Mouse (Mus musculus): ENCODE measurements around the gene Myl10.

DNA sequence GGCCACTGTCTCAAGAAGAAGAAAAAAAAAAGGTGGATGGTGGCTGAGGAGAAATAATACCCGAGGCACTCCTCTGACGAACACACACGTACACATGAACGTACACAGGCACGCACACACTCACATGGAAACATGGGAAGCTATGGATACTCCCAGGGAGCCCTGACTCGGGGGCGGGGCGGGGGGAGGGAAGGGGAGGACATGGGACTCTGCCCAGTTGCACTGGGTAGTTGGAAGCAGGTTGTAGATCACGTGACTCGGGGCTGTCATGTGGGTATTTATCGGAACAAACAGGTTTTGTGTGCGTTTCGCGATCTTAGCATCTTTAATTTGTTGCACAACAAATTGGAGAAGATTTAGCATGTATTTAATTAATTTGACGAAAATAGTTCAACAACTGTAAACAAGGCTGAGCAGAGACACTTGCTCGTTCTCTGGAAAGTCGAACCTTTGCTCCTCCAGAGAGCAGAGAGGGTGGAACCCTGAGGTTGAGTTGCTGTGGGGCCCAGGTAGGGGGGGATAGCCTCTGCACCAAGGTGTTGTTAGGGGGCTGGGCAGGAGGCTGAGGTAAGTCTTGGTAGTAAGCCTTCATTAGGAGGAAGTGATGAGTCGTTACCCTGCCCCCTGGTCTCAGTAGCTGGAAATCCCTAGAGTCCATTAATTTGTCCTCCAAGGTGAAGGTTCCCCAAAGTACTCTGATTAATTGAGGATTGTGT, 16.5 kb upstream of the Myl10 start:
- TF ChIP-seq CTCF (IDR thresholded peaks at IDR 0.05; ENCODE audit: control insufficient read depth, insufficient read depth, insufficient read length) (no peak), USF1 (IDR thresholded peaks at IDR 0.05; ENCODE audit: low read depth) (no peak), MYOG (IDR thresholded peaks at IDR 0.05; ENCODE audit: control insufficient read depth, extremely low read depth, insufficient read length) (no peak), MAX (IDR thresholded peaks at IDR 0.05) (no peak), MYOD1 (IDR thresholded peaks at IDR 0.05; ENCODE audit: control insufficient read depth, insufficient read length, low read depth) (no peak)
